Mouse (Mus musculus) E14TG2a.4 (cell line): ENCODE data around the gene Aspn.

ENCODE experiments used
- CTCF ChIP-seq: conservative IDR thresholded peaks from 2 replicates; pipeline ENCODE4 v1.5.1; 2014; ENCODE audit warnings: low read length
- NANOG ChIP-seq: IDR thresholded peaks from 2 replicates; pipeline ENCODE4 v1.6.1; 2014; ENCODE audit warnings: borderline replicate concordance, low read length, mixed read lengths
- POU5F1 ChIP-seq: IDR thresholded peaks from 2 replicates; pipeline ENCODE4 v1.6.1; 2014; ENCODE audit warnings: low read length, borderline replicate concordance

DNA sequence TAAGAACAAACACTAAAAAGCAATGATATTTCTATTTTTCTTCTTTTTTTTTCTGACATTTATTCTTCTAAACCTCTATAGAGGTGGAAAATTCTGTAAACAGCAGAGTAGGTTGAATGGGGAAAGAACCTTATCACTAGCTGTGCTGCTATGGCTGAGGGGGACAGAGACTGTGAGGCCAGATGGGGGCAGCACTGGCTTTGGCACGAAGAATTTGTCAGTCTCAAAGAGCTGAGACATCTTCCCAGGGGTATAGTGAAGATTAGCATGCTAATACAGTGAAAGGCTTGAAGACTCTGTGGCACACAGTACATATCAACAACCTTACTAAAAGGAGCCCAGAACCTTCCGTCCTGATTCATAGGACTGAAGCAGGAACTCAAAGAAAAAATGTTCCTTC lies 14.9 kb downstream of the Aspn start:
- TF ChIP-seq CTCF (peak; percentile 22; the same call in 1 of the 2 replicates), POU5F1 (no peak), NANOG (no peak)
